Mouse (Mus musculus): ENCODE data around the gene Cdca3. TPM values are rescaled to one million over a fixed set of nuclear protein-coding genes. Genes with fewer than 3 reads are reported as not detected.

Gene Cdca3
- total and polyA plus RNA-seq, 2 experiments from 2014 or later = 20.7 to 30.5 TPM

- H3K36me3 ChIP-seq (ENCODE audit: insufficient read depth) = no peaks in the 10 kb centered on the region
These were observed 25.0 kb upstream of the Cdca3 start for GRCm38 (mm10) chr6:124804341-124804740.

GRCm38 (mm10) chr6:124805341-124806321 is 23.7 kb upstream of the Cdca3 start:
- peak; percentile 62 for TF ChIP-seq CTCF (IDR thresholded peaks at IDR 0.05; ENCODE audit: low read depth)

More at GRCm38 (mm10) chr6:124804341-124804740, 25.0 kb upstream of the Cdca3 start:
- H3K4me2 ChIP-seq (ENCODE audit: low read depth) = no peak overlapping the region
- no peak for TF ChIP-seq CTCF (IDR thresholded peaks at IDR 0.05; ENCODE audit: low read depth)
- ATAC-seq = no peak
- H3K27me3 ChIP-seq (ENCODE audit: insufficient read depth, low read length) = no peaks in the 10 kb centered on the region
- 86% methylated on average over 3 of the region's 3 CpGs for WGBS
- H3K9ac ChIP-seq = no peak overlapping the region
- no peak overlapping the region for H3K4me3 ChIP-seq (ENCODE audit: low read depth, low read length)
- H3K9me3 ChIP-seq (ENCODE audit: low read length) = no peaks in the 10 kb centered on the region
- H3K4me1 ChIP-seq (ENCODE audit: insufficient read depth) = peaks cover 6% of the 10 kb centered on the region; the same call in 1 of the 2 replicates
- H3K27ac ChIP-seq (ENCODE audit: low read depth, low read length) = no peak overlapping the region
- no peak for DNase-seq

GRCm38 (mm10) chr6:124806446-124807140 is 22.8 kb upstream of the Cdca3 start:
- peaks cover 5% of the 10 kb centered on the region; the same call in 1 of the 2 replicates for H3K36me3 ChIP-seq (ENCODE audit: insufficient read depth)

More at GRCm38 (mm10) chr6:124805341-124806321, 23.7 kb upstream of the Cdca3 start:
- Histone ChIP-seq H3K4me3 (ENCODE audit: low read depth, low read length) (peak overlapping the region; percentile 38), H3K9me3 (ENCODE audit: low read length) (no peaks in the 10 kb centered on the region), H3K4me2 (ENCODE audit: low read depth) (peak overlapping the region; percentile 76), H3K27me3 (ENCODE audit: insufficient read depth, low read length) (no peaks in the 10 kb centered on the region), H3K36me3 (ENCODE audit: insufficient read depth) (peaks cover 4% of the 10 kb centered on the region; the same call in 1 of the 2 replicates), H3K9ac (peak overlapping the region; percentile 51), H3K27ac (ENCODE audit: low read depth, low read length) (peak overlapping the region; percentile 86), H3K4me1 (ENCODE audit: insufficient read depth) (peaks cover 10% of the 10 kb centered on the region)
- 4% methylated on average over 34 of the region's 34 CpGs for WGBS
- ATAC-seq = peak; percentile 93
- DNase-seq = peak; percentile 96

GRCm38 (mm10) chr6:124807366-124807765 is 22.0 kb upstream of the Cdca3 start:
- H3K27me3 ChIP-seq (ENCODE audit: insufficient read depth, low read length) = no peaks in the 10 kb centered on the region
- no peak overlapping the region for H3K4me2 ChIP-seq (ENCODE audit: low read depth)
- DNase-seq = no peak
- no peak overlapping the region for H3K27ac ChIP-seq (ENCODE audit: low read depth, low read length)
- whole genome bisulfite sequencing = 88% methylated on average over 4 of the region's 4 CpGs
- peaks cover 11% of the 10 kb centered on the region for H3K4me1 ChIP-seq (ENCODE audit: insufficient read depth)
- H3K36me3 ChIP-seq (ENCODE audit: insufficient read depth) = peaks cover 13% of the 10 kb centered on the region
- H3K4me3 ChIP-seq (ENCODE audit: low read depth, low read length) = no peak overlapping the region
- TF ChIP-seq CTCF (IDR thresholded peaks at IDR 0.05; ENCODE audit: low read depth) = no peak
- no peaks in the 10 kb centered on the region for H3K9me3 ChIP-seq (ENCODE audit: low read length)
- no peak for ATAC-seq
- H3K9ac ChIP-seq = no peak overlapping the region

More at GRCm38 (mm10) chr6:124806446-124807140, 22.8 kb upstream of the Cdca3 start:
- Histone ChIP-seq H3K4me1 (ENCODE audit: insufficient read depth) (peaks cover 10% of the 10 kb centered on the region), H3K27ac (ENCODE audit: low read depth, low read length) (peak overlapping the region; percentile 86), H3K9me3 (ENCODE audit: low read length) (no peaks in the 10 kb centered on the region), H3K9ac (peak overlapping the region; percentile 15), H3K4me3 (ENCODE audit: low read depth, low read length) (peak overlapping the region; percentile 38), H3K4me2 (ENCODE audit: low read depth) (peak overlapping the region; percentile 76), H3K27me3 (ENCODE audit: insufficient read depth, low read length) (no peaks in the 10 kb centered on the region)
- TF ChIP-seq CTCF (IDR thresholded peaks at IDR 0.05; ENCODE audit: low read depth) = no peak
- no peak for DNase-seq
- 68% methylated on average over 7 of the region's 7 CpGs for WGBS
- no peak for ATAC-seq

GRCm38 (mm10) chr6:124807986-124808357 is 21.4 kb upstream of the Cdca3 start:
- Histone ChIP-seq H3K4me1 (ENCODE audit: insufficient read depth) (peaks cover 18% of the 10 kb centered on the region), H3K36me3 (ENCODE audit: insufficient read depth) (peaks cover 13% of the 10 kb centered on the region), H3K9ac (no peak overlapping the region), H3K4me2 (ENCODE audit: low read depth) (peak overlapping the region; percentile 58), H3K9me3 (ENCODE audit: low read length) (no peaks in the 10 kb centered on the region), H3K27me3 (ENCODE audit: insufficient read depth, low read length) (no peaks in the 10 kb centered on the region), H3K4me3 (ENCODE audit: low read depth, low read length) (no peak overlapping the region), H3K27ac (ENCODE audit: low read depth, low read length) (no peak overlapping the region)
- no peak for ATAC-seq
- WGBS = 87% methylated on average over 6 of the region's 6 CpGs
- TF ChIP-seq CTCF (IDR thresholded peaks at IDR 0.05; ENCODE audit: low read depth) = no peak
- no peak for DNase-seq

GRCm38 (mm10) chr6:124808358-124809012 is 20.9 kb upstream of the Cdca3 start, which contains the start of gene Spsb2:
Spsb2 (plus strand) TSS chr6:124808661.
- Histone ChIP-seq H3K36me3 (ENCODE audit: insufficient read depth) (peaks cover 13% of the 10 kb centered on the region), H3K27ac (ENCODE audit: low read depth, low read length) (peak within 1 kb of the TSS; percentile 59; the same call in 1 of the 2 replicates), H3K27me3 (ENCODE audit: insufficient read depth, low read length) (no peaks in the 10 kb centered on the region), H3K4me2 (ENCODE audit: low read depth) (peak within 1 kb of the TSS; percentile 58), H3K9me3 (ENCODE audit: low read length) (no peaks in the 10 kb centered on the region), H3K9ac (peak within 1 kb of the TSS; percentile 50), H3K4me3 (ENCODE audit: low read depth, low read length) (peak within 1 kb of the TSS; percentile 41), H3K4me1 (ENCODE audit: insufficient read depth) (peaks cover 20% of the 10 kb centered on the region)
- WGBS = 6% methylated on average over 29 of the region's 29 CpGs
- no peak for TF ChIP-seq CTCF (IDR thresholded peaks at IDR 0.05; ENCODE audit: low read depth)
- DNase-seq = peak; percentile 37
- ATAC-seq = no peak
